Mouse (Mus musculus): ENCODE data around the gene Slf2. TPM values are rescaled to one million over a fixed set of nuclear protein-coding genes. Genes with fewer than 3 reads are reported as not detected.

Slf2 gene
- polyA plus RNA-seq, 1 experiment: 98.6 TPM

- Histone ChIP-seq H3K36me3 (ENCODE audit: control insufficient read depth, insufficient read depth, low read length) (no peaks in the 10 kb centered on the region), H3K4me3 (ENCODE audit: control insufficient read depth, insufficient read depth, low read length) (no peak overlapping the region), H3K27ac (ENCODE audit: control insufficient read depth, insufficient read depth, low read length) (no peak overlapping the region), H3K4me1 (replicated peaks; ENCODE audit: control insufficient read depth, insufficient read depth, low read length) (peaks cover 12% of the 10 kb centered on the region), H3K27me3 (ENCODE audit: control insufficient read depth, insufficient read depth, low read length) (no peaks in the 10 kb centered on the region)
- WGBS: 86% methylated on average over 3 of the region's 3 CpGs
- no peak for DNase-seq
- TF ChIP-seq CTCF (IDR thresholded peaks at IDR 0.05; ENCODE audit: borderline replicate concordance, control insufficient read depth, extremely low read depth, insufficient read depth, low read length, poor library complexity) (no peak), POLR2A (IDR thresholded peaks at IDR 0.05; ENCODE audit: control insufficient read depth, extremely low read depth, insufficient read depth, low read length, poor library complexity) (no peak)
Observed at GRCm38 (mm10) chr19:45002301-45002700, 71.3 kb downstream of the Slf2 start.

- no peak for TF ChIP-seq CTCF (IDR thresholded peaks at IDR 0.05; ENCODE audit: borderline replicate concordance, control insufficient read depth, extremely low read depth, insufficient read depth, low read length, poor library complexity)
- TF ChIP-seq POLR2A (IDR thresholded peaks at IDR 0.05; ENCODE audit: control insufficient read depth, extremely low read depth, insufficient read depth, low read length, poor library complexity): no peak
- Histone ChIP-seq H3K27ac (ENCODE audit: control insufficient read depth, insufficient read depth, low read length) (no peak overlapping the region), H3K4me1 (replicated peaks; ENCODE audit: control insufficient read depth, insufficient read depth, low read length) (peaks cover 14% of the 10 kb centered on the region), H3K36me3 (ENCODE audit: control insufficient read depth, insufficient read depth, low read length) (no peaks in the 10 kb centered on the region), H3K27me3 (ENCODE audit: control insufficient read depth, insufficient read depth, low read length) (no peaks in the 10 kb centered on the region), H3K4me3 (ENCODE audit: control insufficient read depth, insufficient read depth, low read length) (no peak overlapping the region)
- WGBS: 96% methylated on average over 7 of the region's 7 CpGs
- DNase-seq: no peak
Observed at GRCm38 (mm10) chr19:45003740-45004516, 73.0 kb downstream of the Slf2 start.

- H3K4me1 ChIP-seq (replicated peaks; ENCODE audit: control insufficient read depth, insufficient read depth, low read length): peaks cover 14% of the 10 kb centered on the region
- WGBS: 7% methylated on average over 16 of the region's 16 CpGs
- peak; percentile 46 for DNase-seq
- no peak for TF ChIP-seq CTCF (IDR thresholded peaks at IDR 0.05; ENCODE audit: borderline replicate concordance, control insufficient read depth, extremely low read depth, insufficient read depth, low read length, poor library complexity)
- no peak for TF ChIP-seq POLR2A (IDR thresholded peaks at IDR 0.05; ENCODE audit: control insufficient read depth, extremely low read depth, insufficient read depth, low read length, poor library complexity)
- peak within 1 kb of the TSS; percentile 74 for H3K4me3 ChIP-seq (ENCODE audit: control insufficient read depth, insufficient read depth, low read length)
- H3K27me3 ChIP-seq (ENCODE audit: control insufficient read depth, insufficient read depth, low read length): no peaks in the 10 kb centered on the region
- H3K36me3 ChIP-seq (ENCODE audit: control insufficient read depth, insufficient read depth, low read length): no peaks in the 10 kb centered on the region
- H3K27ac ChIP-seq (ENCODE audit: control insufficient read depth, insufficient read depth, low read length): no peak within 1 kb of the TSS
Observed at GRCm38 (mm10) chr19:45005444-45005843, 74.5 kb downstream of the Slf2 start, which contains the start of gene Twnk. Twnk (plus strand) TSS chr19:45005663.

- 0 out of 2 replicates have a peak, but pooled peaks have one; percentile 24 for TF ChIP-seq CTCF (IDR thresholded peaks at IDR 0.05; ENCODE audit: borderline replicate concordance, control insufficient read depth, extremely low read depth, insufficient read depth, low read length, poor library complexity)
- peak; percentile 71; the same call in 1 of the 2 replicates for TF ChIP-seq POLR2A (IDR thresholded peaks at IDR 0.05; ENCODE audit: control insufficient read depth, extremely low read depth, insufficient read depth, low read length, poor library complexity)
Observed at GRCm38 (mm10) chr19:45005957-45006712, 75.2 kb downstream of the Slf2 start, which contains the start of gene Mrpl43. Mrpl43 (minus strand) TSS chr19:45006442.

GRCm38 (mm10) chr19:45007021-45007420 lies 76.1 kb downstream of the Slf2 start:
- Histone ChIP-seq H3K36me3 (ENCODE audit: control insufficient read depth, insufficient read depth, low read length) (no peaks in the 10 kb centered on the region), H3K4me1 (replicated peaks; ENCODE audit: control insufficient read depth, insufficient read depth, low read length) (peaks cover 14% of the 10 kb centered on the region), H3K27ac (ENCODE audit: control insufficient read depth, insufficient read depth, low read length) (no peak overlapping the region), H3K27me3 (ENCODE audit: control insufficient read depth, insufficient read depth, low read length) (no peaks in the 10 kb centered on the region), H3K4me3 (ENCODE audit: control insufficient read depth, insufficient read depth, low read length) (peak overlapping the region; percentile 23)
- no peak for TF ChIP-seq POLR2A (IDR thresholded peaks at IDR 0.05; ENCODE audit: control insufficient read depth, extremely low read depth, insufficient read depth, low read length, poor library complexity)
- TF ChIP-seq CTCF (IDR thresholded peaks at IDR 0.05; ENCODE audit: borderline replicate concordance, control insufficient read depth, extremely low read depth, insufficient read depth, low read length, poor library complexity): no peak
- DNase-seq: no peak
- WGBS: 23% methylated on average over 17 of the region's 17 CpGs

More at GRCm38 (mm10) chr19:45005957-45006712, 75.2 kb downstream of the Slf2 start, which contains the start of gene Mrpl43:
- Histone ChIP-seq H3K27me3 (ENCODE audit: control insufficient read depth, insufficient read depth, low read length) (no peaks in the 10 kb centered on the region), H3K27ac (ENCODE audit: control insufficient read depth, insufficient read depth, low read length) (no peak within 1 kb of the TSS), H3K4me3 (ENCODE audit: control insufficient read depth, insufficient read depth, low read length) (peak within 1 kb of the TSS; percentile 74), H3K36me3 (ENCODE audit: control insufficient read depth, insufficient read depth, low read length) (no peaks in the 10 kb centered on the region), H3K4me1 (replicated peaks; ENCODE audit: control insufficient read depth, insufficient read depth, low read length) (peaks cover 14% of the 10 kb centered on the region)
- peak; percentile 97 for DNase-seq
- WGBS: under 1% methylated on average over 82 of the region's 82 CpGs

GRCm38 (mm10) chr19:45007425-45008191 lies 76.7 kb downstream of the Slf2 start:
- TF ChIP-seq POLR2A (IDR thresholded peaks at IDR 0.05; ENCODE audit: control insufficient read depth, extremely low read depth, insufficient read depth, low read length, poor library complexity) (no peak), CTCF (IDR thresholded peaks at IDR 0.05; ENCODE audit: borderline replicate concordance, control insufficient read depth, extremely low read depth, insufficient read depth, low read length, poor library complexity) (no peak)

More at GRCm38 (mm10) chr19:45007425-45008191, 76.7 kb downstream of the Slf2 start:
- WGBS: 90% methylated on average over 20 of the region's 20 CpGs
- Histone ChIP-seq H3K27ac (ENCODE audit: control insufficient read depth, insufficient read depth, low read length) (no peak overlapping the region), H3K36me3 (ENCODE audit: control insufficient read depth, insufficient read depth, low read length) (no peaks in the 10 kb centered on the region), H3K27me3 (ENCODE audit: control insufficient read depth, insufficient read depth, low read length) (no peaks in the 10 kb centered on the region), H3K4me1 (replicated peaks; ENCODE audit: control insufficient read depth, insufficient read depth, low read length) (peaks cover 14% of the 10 kb centered on the region), H3K4me3 (ENCODE audit: control insufficient read depth, insufficient read depth, low read length) (no peak overlapping the region)
- DNase-seq: no peak

Data from thymus, adult 2 months (tissue).